Mouse (Mus musculus) thymus, adult 2 months (tissue): ENCODE measurements around the gene Reep1.

Experiments used
- CTCF ChIP-seq: fragments of 200-500 bp; IDR thresholded peaks from 2 replicates; pipeline ENCODE4 v1.5.1; 2012; ENCODE audit warnings: mild to moderate bottlenecking, control low read depth, low read length, moderate library complexity, borderline replicate concordance; ENCODE audit not compliant: control insufficient read depth, poor library complexity, insufficient read depth; ENCODE audit errors: extremely low read depth
- POLR2A ChIP-seq: fragments of 200-500 bp; IDR thresholded peaks from 2 replicates; pipeline ENCODE4 v1.6.1; 2012; ENCODE audit warnings: mild to moderate bottlenecking, low read length, control low read depth, moderate library complexity; ENCODE audit not compliant: control insufficient read depth, poor library complexity, insufficient read depth; ENCODE audit errors: extremely low read depth

- TF ChIP-seq CTCF (no peak), POLR2A (no peak)
Measured at GRCm38 (mm10) chr6:71801714-71802094, 94.3 kb downstream of the Reep1 start.
